Mouse (Mus musculus) adrenal gland, adult 8-10 months (tissue): ENCODE measurements around the gene Csk. TPM values are rescaled to one million over a fixed set of nuclear protein-coding genes. Genes with fewer than 3 reads are reported as not detected.

Source experiments
- DNase-seq: peaks from one replicate; pipeline ENCODE4 v3.0.0; 2022
- total RNA-seq, 4 experiments: library from RNA; stranded (reverse); gene quantifications; 2 replicates each; pipeline ENCODE4 v1.2.4; 2022

The Csk gene
- total RNA-seq, 4 experiments from 2014 or later: 78.2 to 121 (median 82.4) TPM

DNA sequence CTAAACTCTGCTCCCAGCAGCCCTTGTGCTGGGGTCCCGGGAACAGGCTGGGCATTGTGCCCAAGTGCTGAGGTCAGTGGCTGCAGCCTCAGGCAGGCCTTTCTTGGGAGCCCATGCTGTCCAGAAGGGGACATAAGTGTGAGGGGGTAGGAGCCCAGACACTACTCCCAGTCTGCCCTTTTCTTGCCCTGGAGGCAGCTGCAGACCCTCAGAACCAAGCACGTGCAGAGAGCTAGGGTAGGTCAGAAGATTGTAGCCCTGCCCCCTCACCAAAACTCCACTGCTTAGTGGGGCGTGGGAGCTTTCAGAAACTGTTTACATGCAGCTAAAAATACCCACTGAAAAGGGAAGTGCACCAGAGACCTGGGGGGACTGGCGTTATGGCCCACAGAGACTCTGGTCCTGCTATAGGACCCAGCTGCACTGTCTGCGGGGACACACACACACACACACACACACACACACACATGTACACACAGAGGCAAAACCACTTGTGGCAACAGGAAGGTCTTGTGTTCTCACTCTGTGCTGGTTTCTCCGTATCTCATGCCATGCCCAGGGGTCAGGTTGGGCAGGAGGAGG lies 15.6 kb downstream of the Csk start:
- DNase-seq: no peak

DNA sequence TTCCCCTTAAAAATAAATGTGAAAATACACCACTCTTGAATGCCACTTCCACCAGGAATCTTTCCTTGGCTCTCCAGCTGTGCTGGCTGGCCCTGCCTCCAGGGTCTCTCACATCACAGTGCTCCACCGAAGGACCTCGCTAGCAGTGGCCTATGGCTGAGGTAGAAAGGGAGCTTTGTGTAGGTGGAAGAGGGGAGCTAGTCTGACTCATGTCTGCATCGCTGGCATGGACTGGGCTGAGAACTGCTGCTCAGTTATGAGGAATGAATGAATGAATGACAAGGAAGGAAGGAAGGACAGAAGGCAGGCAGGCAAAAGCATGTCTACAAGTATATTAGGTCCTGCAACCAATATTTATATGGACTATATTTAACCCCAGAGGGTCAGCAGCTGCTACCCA lies 16.2 kb downstream of the Csk start:
- DNase-seq: no peak

DNA sequence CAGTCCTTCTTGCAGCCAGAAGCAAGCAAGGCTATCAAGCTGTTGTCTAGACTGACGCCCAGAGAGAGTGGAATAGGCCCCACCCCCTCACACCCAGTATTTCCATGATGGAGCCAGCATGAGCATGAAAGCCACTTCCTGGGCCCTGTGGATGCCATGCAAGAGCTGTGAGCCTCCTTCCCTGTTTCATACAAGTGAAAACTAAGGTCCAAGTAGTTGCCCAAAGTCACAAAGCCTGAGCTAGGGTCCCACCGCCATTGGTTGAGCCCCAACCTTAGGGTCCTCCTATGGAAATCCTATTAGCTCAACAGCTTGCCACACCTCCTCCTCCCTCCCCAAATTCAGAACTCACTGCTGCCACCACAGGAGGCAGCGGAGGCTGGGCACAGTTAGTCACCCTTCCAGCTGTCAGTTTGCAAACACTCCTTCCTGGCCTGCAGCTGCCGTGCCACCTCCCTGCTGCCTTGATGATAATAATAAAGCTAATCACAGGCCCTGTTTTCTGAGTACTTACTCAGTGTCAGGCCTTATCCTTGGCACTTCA lies 19.9 kb downstream of the Csk start:
- DNase-seq: no peak

DNA sequence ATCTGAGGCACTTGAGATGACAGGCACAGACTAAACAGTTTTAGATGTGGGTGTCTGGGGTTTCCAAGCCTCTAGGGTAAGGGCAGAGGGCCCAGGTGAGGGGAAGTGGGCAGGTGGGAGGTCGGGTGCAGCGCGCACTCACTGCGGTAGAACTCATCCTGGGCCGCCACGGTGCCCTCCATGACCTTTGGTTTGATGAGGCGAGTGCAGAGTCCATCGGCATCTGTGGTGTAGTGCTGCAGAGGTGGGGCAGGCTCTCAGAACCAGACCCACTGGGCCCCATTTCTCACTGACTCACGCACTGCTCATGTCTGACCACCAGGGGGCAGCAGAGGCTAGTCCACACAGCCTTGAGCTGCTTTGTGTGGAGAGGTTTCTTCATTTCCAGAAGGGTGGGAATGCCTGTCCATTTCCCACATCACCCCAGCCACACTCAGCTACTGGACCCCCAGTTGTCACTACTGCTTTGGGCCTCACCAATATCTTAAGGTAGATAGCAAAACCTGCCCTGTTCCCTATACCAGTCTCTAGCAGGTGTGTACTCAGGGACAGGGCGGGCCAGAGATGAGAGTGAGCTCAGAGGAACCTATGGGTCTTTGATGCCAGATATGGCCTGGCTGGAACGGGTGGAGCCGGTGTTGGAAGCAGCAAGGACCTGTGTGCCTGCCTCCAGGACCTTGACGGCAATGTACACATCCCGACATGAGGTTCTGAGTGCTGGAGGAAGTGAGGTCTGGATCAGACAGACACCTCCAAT lies 24.1 kb downstream of the Csk start:
- no peak for DNase-seq

DNA sequence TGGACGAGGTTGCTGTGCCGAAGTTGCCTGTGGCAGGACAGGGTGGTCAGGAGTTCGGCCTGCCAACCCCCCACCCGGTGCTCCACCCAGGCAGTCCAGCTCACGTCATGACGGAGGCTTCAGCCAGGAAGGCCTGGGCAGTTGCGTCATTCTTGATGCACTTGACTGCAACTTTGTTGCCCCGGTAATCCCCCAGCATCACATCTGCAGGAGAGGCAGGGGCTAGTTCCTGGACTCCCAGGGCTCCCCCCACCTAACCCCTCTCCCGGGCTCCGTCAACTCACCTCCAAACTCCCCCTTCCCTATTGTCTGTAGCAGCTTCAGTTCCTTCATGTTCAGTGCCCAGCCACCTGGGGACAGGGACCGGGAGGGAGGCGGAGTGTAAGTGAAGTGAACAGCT lies 24.7 kb downstream of the Csk start:
- DNase-seq: no peak

DNA sequence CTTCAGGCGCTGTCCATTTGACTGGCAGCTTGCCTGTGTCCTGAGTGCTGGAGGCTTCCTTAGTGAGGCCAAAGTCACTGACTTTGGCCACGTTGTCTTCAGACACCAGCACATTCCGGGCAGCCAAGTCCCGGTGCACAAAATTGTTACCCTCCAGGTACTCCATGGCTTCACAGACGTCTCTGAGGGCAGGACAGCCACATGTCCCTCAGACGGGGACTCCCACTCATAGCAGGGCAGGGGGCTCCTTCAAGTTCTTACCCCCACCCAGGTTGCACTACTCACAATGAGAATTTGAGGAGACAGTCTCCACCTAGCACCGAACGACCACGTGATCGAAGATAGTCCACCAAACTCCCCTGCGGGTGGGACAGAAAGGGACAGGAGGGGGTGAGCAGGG lies 25.5 kb downstream of the Csk start:
- DNase-seq: no peak

DNA sequence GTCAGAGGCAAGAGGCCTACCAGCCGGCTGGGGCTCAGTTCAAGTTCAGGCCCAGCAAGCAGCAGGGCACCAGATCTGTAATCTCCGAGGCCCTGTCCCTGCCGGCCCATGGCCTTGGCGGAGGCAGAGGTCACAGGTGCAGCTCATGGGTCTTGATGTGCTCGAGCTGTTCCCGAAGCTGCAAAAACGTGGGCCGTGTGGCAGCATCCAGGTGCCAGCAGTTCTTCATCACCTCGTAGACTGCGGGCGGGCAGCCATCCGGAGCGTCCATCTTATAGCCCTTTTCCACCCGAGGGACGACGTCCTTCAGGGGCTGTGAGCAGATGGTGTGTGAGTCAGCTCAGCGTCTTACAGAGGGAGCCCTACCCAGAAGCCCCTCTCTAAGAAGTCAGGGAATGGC lies 26.2 kb downstream of the Csk start:
- no peak for DNase-seq

DNA sequence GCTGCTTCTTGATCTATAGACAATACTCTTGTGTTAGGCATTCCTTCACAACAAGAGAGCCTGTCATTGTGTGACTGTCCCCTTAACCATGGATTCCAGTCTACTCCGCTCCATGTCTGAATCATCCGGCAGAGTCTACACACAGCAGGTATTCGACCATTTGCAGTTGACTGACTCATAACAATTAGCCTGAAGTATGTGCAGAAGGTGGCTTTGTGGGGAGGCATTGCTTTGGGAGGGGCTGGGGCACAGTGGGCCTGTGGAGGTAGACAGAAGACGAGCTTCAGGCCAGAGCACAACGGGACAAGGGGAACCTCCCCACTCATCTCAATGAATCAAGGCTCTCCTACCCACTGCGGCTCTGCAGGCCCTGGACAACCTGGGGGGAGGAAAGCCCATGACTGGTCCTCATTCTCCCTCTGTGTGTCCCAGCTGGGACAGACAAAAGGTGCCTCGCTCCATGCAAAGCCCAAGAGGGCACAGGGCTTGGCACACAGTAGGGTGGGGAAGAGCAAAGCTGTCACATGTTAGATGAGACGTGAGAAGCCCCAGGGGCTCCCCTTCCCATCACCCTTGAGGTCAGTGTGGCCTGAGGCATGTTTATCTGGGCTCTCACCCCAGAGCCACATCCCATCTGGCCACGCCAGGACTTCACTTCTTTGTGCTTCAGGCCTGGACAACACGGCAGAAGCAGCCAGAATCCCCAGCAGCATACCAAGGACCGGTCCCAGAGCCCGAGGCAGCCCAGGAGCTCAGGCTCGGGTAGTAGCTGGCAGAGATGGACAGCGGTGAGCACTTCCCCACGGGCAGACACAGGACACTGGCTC lies 27.5 kb downstream of the Csk start:
- no peak for DNase-seq

DNA sequence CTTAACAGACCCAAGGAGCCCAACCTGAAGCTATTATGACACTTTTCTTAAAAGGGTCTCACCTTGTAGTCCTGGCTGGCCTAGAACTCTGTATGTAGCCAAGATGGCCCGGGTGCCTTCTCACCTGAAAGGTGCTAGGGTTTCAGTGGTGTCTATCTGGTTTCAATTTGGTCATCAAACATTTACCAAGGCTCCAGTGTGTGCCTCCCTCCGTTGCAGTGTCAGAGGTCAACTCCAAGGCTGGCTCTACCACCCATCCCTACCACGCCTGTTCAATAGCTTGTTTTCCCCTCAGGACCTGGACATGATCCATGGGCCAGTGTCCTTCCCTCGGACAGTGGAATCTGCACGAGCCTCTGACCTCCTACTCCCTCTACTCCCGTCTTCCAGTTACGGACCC lies 29.1 kb downstream of the Csk start:
- no peak for DNase-seq

DNA sequence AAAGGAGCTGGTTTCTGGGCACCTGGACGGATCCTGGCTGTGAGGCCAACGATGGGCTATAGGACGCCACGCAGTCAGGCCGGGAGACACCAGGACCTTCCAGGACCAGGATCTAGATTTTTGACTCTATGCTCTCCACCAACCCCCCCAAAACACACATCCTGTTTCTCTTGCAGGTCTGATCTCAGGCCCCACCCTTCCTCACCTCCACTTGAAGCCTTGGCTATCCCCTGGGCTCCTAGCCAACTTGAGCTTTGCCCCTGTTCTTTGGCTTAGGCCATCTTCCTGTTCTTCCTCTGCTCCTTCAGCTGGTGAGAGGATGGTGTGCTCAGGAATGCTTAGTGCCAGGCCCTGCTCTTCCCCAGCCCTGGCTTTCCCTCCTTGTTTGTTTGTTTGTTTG lies 32.8 kb downstream of the Csk start, which contains the start of gene Lman1l:
Lman1l (minus strand) TSS at position 101 of the 400 bp plus-strand sequence.
- DNase-seq: no peak

DNA sequence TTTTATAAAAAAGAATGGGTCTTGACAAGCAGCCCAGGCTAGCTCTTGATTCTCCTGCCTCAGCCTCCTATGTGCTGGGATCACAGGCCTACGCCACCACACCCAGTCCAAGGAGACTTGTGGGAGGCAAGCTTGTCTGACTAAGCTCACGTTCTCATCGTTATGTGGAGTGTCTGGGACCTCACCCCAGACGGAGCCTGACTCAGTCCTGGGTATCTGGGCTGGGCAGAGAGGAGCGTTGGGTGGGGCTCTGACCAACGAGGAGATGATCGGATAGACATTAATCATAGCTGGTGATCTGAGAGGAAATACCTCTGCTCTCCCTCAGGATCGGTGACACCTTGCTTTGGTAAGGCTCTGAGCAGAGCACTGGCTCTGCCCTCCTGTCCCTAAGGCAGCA lies 34.6 kb downstream of the Csk start:
- no peak for DNase-seq

DNA sequence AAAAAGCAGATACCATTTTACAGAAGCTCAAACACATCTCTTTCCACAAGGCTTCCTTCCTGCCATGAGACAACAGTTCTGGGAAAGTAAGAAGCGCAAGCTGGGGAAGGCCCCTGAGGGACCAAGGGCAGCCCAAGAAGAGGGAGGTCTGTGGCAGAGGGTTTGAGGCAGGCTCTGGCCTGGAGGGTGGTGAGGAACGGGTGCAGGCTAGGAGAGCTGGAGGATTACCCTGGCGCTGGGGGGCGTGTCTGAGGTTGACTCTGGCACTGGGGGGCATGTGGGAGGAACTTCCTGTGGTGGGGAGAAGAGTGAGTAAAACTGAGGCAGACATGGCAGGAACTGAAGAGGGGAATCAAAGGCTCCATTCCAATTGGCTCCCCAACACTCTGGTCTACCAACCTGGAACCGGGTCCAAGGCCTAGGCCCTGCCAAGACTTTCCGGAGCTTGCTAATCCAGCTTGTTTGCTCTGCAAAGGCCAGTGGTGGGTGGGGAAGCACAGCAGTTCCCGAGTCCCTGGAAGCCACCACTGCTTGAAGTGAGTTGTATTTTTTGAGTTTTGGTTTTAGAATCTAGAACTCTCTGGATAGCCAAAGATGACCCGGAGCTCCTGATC lies 35.8 kb downstream of the Csk start:
- DNase-seq: no peak

DNA sequence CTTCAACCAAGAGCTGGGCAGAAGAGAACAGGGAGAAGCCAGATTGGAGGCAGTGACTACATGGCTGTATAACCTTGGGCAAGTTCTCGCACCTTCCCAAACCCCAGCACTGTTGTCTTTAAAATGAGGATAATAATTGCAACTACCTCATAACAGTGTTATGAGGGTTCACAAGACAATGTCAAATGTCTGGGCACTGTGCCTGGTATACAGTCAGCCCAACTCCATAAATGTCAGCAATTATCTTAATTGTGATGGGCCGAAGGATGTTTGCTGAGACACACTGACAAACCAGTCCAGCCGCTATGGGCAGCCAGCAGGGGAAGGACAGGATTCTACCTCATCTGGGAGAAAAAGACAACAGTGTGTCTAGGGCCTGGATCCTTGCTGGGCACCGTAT lies 38.6 kb downstream of the Csk start:
- no peak for DNase-seq

DNA sequence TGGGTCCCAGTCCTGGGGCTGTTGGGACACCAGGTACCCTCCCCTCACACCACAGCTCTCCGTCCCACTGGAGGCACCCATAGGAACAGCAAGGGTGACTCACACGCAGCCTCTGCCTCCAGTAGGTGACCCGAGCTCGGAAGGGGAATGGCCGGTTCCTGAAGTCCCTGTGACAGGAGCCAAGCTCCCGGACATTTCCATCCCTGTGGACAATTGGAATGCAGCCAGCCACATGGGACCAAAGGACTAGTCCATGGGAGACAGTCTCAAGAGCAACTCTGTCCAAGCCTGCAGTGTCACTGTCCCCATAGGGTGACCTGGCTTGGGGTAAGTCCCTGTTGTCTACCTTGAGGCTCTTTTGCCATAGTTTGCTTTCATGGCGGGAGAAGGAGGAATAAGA lies 39.5 kb downstream of the Csk start:
- no peak for DNase-seq

DNA sequence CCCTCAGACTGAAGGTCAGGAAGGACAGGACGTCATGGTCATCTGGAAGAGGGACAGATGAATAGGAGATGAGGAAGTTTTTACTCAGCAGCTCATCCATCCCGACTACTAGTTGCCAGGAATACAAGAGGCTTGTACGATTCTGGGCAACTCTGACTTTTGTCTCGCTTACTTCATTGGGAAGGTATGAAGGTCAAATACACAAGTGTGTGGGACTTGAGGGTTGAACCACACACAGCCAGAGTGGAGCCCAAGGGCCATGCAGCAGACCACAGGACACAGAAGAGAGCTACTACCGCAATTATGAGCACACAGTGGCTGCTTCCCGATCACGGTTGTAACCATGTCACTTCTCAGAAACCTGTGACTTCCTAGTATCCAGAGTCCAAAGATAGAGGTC lies 40.8 kb downstream of the Csk start:
- no peak for DNase-seq

DNA sequence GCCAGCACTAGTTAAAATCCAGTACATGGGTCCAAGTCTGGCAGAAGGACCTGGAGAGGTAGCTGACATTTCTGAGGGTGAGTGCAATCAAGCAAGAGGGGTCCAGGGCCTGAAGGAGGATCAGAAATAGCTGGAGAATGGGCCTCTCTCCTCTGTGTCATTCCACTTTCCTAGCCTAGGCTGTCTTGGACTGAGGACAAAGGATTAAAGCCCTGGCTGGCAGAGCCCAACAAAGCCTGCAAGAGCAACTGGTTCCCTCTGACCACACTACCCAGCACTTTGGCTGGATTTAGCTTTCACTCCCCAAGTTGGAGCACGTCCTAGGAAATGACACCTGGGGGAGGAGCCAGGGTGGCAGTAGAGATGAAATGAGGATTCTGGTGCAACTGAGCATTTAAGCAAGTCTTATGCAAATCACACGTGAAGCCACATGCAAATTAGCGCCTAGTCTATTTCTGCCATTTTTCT lies 43.0 kb downstream of the Csk start:
- no peak for DNase-seq

DNA sequence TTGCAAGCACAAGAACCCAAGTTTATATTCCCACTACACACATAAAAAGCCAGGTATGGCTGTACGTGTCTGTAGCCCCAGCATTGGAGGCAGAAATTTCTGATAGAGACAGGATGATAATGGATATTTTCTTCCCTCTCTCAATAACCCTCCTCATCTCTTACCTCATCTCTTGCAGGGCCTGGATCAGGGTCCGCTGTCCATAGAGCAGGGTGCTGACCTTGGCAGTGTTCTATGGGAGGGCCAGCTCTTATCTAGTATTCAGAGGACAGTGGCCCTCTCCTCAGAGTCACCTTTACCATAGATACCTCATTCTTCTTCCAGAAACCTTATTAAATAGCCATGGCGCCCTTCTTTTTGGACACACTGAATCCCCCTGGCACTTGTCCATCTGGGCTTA lies 43.6 kb downstream of the Csk start:
- no peak for DNase-seq

DNA sequence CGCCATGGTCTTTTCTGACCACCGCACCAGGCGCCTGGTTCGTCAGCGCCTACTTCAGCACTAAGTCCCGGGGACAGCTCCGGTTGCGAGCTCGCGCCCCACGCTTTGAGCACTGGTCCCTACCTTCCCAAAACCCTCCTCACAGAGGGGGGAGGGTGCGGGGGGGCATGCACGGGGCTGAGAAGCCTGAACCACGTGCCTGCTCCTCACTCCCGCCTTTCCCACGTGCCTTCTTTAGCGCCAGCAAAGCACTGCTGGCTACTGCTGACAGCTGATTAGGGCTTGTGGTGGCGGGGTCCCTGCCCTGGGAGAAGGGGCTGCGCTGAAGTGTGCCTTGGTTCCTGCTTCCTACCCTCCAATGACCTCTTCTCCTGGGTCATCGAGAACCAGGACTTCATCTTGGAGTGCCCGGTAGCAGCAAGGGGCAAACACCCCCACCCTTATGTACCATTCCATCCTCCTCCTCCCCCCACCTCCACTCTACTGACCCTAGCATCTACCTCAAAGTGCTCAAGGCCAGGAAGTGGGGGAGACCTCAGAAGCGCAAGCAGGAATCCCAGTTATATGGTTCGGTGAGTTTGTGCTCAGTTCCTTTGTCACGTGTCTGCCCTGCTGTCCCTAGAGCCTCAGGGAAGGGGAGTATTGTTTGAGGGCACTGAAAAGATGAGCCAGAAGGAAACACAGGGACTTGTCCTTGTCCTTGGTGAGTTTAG lies 47.1 kb downstream of the Csk start, which contains the start of gene Cplx3:
Cplx3 (minus strand) TSS at position 143 of the 713 bp plus-strand sequence.
- no peak for DNase-seq

DNA sequence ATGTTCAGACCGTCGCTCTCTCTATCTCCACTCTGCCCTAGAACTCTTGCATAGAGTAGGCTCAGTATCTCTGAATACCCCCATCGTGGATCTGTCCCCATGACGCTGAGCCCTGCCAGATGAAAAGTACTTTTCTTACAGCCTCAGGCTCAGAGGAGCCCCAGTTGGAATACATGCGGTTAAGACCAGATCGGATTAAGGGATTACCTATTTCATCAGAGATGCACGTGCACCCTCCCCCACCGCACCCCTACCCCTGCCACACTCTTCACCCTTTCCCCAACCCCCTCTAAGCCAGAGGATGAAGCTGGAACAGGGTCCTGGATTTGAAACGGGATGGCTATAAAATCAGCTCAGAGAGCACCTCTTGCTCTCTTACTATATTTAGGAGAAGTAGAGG lies 47.9 kb downstream of the Csk start:
- DNase-seq: no peak

DNA sequence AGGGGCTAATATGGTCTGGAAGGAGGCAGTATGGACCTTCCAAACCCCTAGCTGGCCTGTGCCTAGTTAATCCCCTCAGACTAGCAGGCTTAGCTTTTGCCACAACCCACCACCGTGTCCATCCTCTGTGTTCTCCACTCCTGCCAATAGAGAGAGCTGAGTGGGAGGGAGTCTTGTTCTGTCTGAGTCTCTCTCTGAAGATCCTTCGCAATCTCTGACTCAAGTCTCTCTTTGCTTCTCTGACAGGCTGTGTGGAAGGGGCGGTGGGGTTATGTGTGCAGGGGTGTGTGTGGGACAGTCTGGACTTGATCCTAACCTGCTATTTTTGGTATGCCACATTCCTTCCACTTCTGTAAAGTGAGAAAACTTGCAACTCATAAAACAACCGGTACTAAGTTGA lies 48.6 kb downstream of the Csk start:
- no peak for DNase-seq

DNA sequence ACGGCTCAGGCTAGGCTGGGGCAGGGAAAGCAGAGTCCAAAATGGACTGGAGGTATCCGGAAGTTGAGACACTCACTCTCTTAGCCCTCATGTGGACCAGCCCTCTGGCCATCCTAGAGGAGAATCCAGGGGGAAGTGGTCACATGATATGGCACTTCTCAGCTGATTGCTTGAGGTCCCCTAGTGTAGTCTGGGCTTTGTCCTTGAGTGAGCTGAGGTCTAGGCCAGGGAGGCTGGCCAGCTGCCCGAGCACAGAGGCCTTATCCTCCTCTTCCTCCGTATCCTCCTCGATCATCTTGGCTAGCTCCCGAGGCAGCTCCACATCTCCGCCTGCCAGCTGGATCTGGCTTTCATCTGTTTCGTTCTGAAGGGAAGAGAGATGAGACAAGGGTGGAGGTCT lies 51.3 kb downstream of the Csk start:
- DNase-seq: no peak

DNA sequence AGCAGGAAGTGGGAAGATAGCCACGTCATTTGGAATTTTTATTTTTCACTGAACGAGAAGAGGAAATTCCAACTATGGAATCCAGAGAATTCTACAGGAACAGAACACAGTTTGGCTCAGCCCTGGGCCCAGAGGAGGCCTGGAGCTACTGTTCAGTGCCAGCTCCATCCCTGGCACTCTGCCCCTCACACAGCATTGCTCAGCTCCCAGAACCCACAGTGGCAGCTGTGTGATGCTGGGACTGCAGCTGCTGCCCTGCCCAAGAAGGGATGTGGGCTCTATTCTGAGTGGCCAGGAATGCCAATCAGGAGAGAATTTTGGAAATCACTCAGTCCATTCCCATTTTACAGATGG lies 52.1 kb downstream of the Csk start:
- no peak for DNase-seq
